Mouse (Mus musculus) neural tube, embryonic 12.5 days (tissue): ENCODE data around the gene Ppib. TPM values are rescaled to one million over a fixed set of nuclear protein-coding genes. Genes with fewer than 3 reads are reported as not detected.

Source experiments
- ATAC-seq: fragments of 200-750 bp; cut with Nextera tagmentation; 2 replicates; pipeline ENCODE4 v1.8.0; 2017; ENCODE audit warnings: low read depth, mild to moderate bottlenecking, moderate TSS enrichment, moderate library complexity; ENCODE audit not compliant: low FRiP score
- H3K27ac ChIP-seq: fragments of 300-500 bp; sonication (generic); 2 replicates; pipeline ENCODE4 v1.5.1; 2016
- H3K27me3 ChIP-seq: fragments of 300-500 bp; sonication (generic); replicated peaks from 2 replicates; pipeline ENCODE4 v1.6.1; 2016; ENCODE audit warnings: mild to moderate bottlenecking
- H3K36me3 ChIP-seq: fragments of 300-500 bp; sonication (generic); 2 replicates; pipeline ENCODE4 v1.6.1; 2016; ENCODE audit warnings: mild to moderate bottlenecking
- H3K4me1 ChIP-seq: fragments of 300-500 bp; sonication (generic); 2 replicates; pipeline ENCODE4 v1.6.1; 2016
- H3K4me2 ChIP-seq: fragments of 300-500 bp; sonication (generic); replicated peaks from 2 replicates; pipeline ENCODE4 v1.6.1; 2016; ENCODE audit warnings: mild to moderate bottlenecking
- H3K4me3 ChIP-seq: fragments of 300-500 bp; sonication (generic); 2 replicates; pipeline ENCODE4 v1.5.1; 2016
- H3K9ac ChIP-seq: fragments of 300-500 bp; sonication (generic); 2 replicates; pipeline ENCODE4 v1.6.1; 2016; ENCODE audit warnings: mild to moderate bottlenecking
- H3K9me3 ChIP-seq: fragments of 300-500 bp; sonication (generic); 2 replicates; pipeline ENCODE4 v1.6.1; 2016; ENCODE audit warnings: mild to moderate bottlenecking
- WGBS: fragments of 180-500 bp; shearing (Covaris S2); methylation state at CpG from one replicate; pipeline ENCODE4 v1.1.7; 2016; 5-methylcytosine and 5-hydroxymethylcytosine counted together
- polyA plus RNA-seq: library from polyadenylated mRNA; unstranded; fragments of >200 nt; fragmentation: Nextera tagmentation; extraction: Ambion mirVana; gene quantifications from 2 replicates; pipeline ENCODE4 v1.2.1, GENCODE M21; 2016

Gene Ppib
- polyA plus RNA-seq, 1 experiment from 2014 or later = 452 TPM

DNA sequence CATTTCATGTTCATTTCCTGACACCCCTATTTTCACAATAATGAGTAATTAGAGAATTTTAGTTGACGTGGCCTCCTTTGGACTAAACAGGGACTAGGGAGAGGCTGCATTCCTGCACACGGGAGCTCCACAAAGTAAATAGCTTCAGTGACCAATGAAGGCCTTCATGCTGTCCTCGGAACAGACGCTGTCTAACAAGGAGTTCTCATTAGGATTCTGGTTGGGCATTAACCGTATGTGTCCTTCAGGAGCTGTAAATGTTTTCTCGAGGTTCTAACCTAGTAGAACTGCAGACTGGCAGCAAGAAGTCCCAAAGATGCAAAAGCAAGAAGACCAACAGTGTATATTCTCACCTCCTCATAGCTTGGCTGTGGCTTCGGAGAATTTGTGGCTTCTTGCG, 45.1 kb downstream of the Ppib start:
- ATAC-seq = no peak
- WGBS = 92% methylated on average over 8 of the region's 8 CpGs
- H3K36me3 ChIP-seq = peaks cover 78% of the 10 kb centered on the region

GRCm38 (mm10) chr9:66109574-66109973, 49.6 kb downstream of the Ppib start:
- ATAC-seq = no peak
- H3K9ac ChIP-seq = no peak overlapping the region
- H3K4me3 ChIP-seq = no peak overlapping the region
- H3K9me3 ChIP-seq = no peaks in the 10 kb centered on the region
- peaks cover 13% of the 10 kb centered on the region for H3K4me1 ChIP-seq
- no peaks in the 10 kb centered on the region for H3K27me3 ChIP-seq
- peaks cover 45% of the 10 kb centered on the region for H3K36me3 ChIP-seq
- H3K27ac ChIP-seq = no peak overlapping the region
- 98% methylated on average over 1 of the region's 1 CpGs for WGBS
- H3K4me2 ChIP-seq = no peak overlapping the region

More for the DNA sequence above, 45.1 kb downstream of the Ppib start:
- H3K27ac ChIP-seq = no peak overlapping the region
- H3K4me2 ChIP-seq = no peak overlapping the region
- H3K27me3 ChIP-seq = no peaks in the 10 kb centered on the region
- H3K4me1 ChIP-seq = peaks cover 2% of the 10 kb centered on the region; the same call in 1 of the 2 replicates
- no peaks in the 10 kb centered on the region for H3K9me3 ChIP-seq
- no peak overlapping the region for H3K4me3 ChIP-seq
- no peak overlapping the region for H3K9ac ChIP-seq

- H3K4me1 ChIP-seq = peaks cover 13% of the 10 kb centered on the region
- no peak overlapping the region for H3K27ac ChIP-seq
- H3K9me3 ChIP-seq = no peaks in the 10 kb centered on the region
- no peak overlapping the region for H3K4me3 ChIP-seq
- no peak overlapping the region for H3K9ac ChIP-seq
- H3K4me2 ChIP-seq = no peak overlapping the region
- H3K27me3 ChIP-seq = no peaks in the 10 kb centered on the region
- ATAC-seq = no peak
- WGBS = 58% methylated on average over 8 of the region's 8 CpGs
- peaks cover 44% of the 10 kb centered on the region for H3K36me3 ChIP-seq
Measured at GRCm38 (mm10) chr9:66110126-66110525, 50.1 kb downstream of the Ppib start.

DNA sequence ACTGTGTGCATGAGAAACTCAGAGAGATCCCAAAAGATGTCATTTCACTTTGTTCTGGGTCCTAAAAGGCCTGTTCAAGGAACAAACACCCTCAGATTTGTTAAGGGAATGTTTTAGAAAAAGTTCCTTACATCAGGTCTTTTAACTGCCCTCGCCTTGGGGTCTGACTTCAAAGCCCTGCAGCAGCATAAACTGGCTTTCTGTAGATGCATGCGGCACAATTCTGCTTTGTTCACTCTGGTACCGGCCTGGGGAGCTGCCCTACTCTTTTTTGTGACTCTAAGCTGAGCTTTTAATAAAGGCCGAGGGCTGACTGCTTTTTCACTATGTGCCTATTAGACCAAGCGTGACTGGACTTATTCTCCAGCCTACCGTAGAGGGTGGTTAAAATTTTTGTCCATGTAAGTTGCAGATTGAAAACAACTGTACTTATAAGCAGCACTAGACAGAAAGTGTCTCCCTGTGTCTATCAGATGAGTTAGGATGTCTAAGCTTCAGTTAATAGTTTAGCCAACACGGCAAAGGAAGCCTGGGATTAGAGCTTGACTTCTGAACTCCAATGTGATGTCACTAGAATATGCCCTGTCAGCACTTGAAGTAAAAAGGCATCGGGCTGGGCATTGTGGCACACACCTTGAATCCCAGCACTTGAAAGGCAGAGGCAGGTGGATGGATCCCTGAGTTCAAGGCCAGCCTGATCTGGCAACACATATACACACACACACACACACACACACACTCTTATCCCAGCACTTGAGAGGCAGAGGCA, 50.8 kb downstream of the Ppib start:
- Histone ChIP-seq H3K4me3 (no peak overlapping the region), H3K4me2 (no peak overlapping the region), H3K9ac (no peak overlapping the region), H3K4me1 (peaks cover 13% of the 10 kb centered on the region), H3K27ac (no peak overlapping the region), H3K9me3 (no peaks in the 10 kb centered on the region), H3K36me3 (peaks cover 41% of the 10 kb centered on the region), H3K27me3 (no peaks in the 10 kb centered on the region)
- 36% methylated on average over 8 of the region's 8 CpGs for WGBS
- ATAC-seq = no peak

GRCm38 (mm10) chr9:66114341-66114740, 54.3 kb downstream of the Ppib start:
- H3K36me3 ChIP-seq = peaks cover 20% of the 10 kb centered on the region; the same call in 1 of the 2 replicates
- H3K9ac ChIP-seq = no peak overlapping the region
- no peak overlapping the region for H3K27ac ChIP-seq
- ATAC-seq = no peak
- H3K27me3 ChIP-seq = no peaks in the 10 kb centered on the region
- H3K4me3 ChIP-seq = no peak overlapping the region
- H3K4me1 ChIP-seq = peaks cover 17% of the 10 kb centered on the region
- 93% methylated on average over 3 of the region's 3 CpGs for WGBS
- H3K4me2 ChIP-seq = no peak overlapping the region
- H3K9me3 ChIP-seq = no peaks in the 10 kb centered on the region

Other genes starting within 250 kb of the Ppib start
- 12.1 and 12.8 TPM in 2 replicates for gene Zfp609, start 232.7 kb upstream of the Ppib start, polyA plus RNA-seq
- gene Pclaf, start 170.0 kb upstream of the Ppib start, polyA plus RNA-seq = 125 and 146 TPM in 2 replicates
- gene Trip4, start 151.4 kb upstream of the Ppib start, polyA plus RNA-seq = 32.6 and 39.0 TPM in 2 replicates
- gene Csnk1g1, start 151.3 kb upstream of the Ppib start, polyA plus RNA-seq = 22.3 and 23.0 TPM in 2 replicates
- 4.2 and 4.7 TPM in 2 replicates for gene Snx22, start 9.5 kb downstream of the Ppib start, polyA plus RNA-seq
- 106 and 109 TPM in 2 replicates for gene Snx1, start 66.4 kb downstream of the Ppib start, polyA plus RNA-seq
- gene Ciao2a, start 66.4 kb downstream of the Ppib start, polyA plus RNA-seq = 107 and 115 TPM in 2 replicates
- 2.4 and 2.6 TPM in 2 replicates for gene Dapk2, start 98.0 kb downstream of the Ppib start, polyA plus RNA-seq